ENCODE assay signal across 9 mouse cellular contexts in genomic region chr11:6068181-6068957, GRCm38 (mm10). TPM values are rescaled to one million over a fixed set of nuclear protein-coding genes. Genes with fewer than 3 reads are reported as not detected.
DNase-seq lines count a peak whose midpoint lies in the region; ATAC-seq and TF ChIP-seq lines count a peak whose summit lies in the region.
"Had no signal": no experiment of that assay in that cellular context is flagged by ENCODE, and none has a peak within 500 bp of the region (broad histone marks: within the 10 kb centered on the region; RNA-seq: fewer than 3 reads in every experiment).

No protein-coding gene starts in this region.

- peak overlapping the region; percentile 21 for H3K4me2 ChIP-seq in hindbrain, embryonic 11.5 days (replicated peaks; ENCODE audit: low read depth, low read length)
- H3K4me2 ChIP-seq in midbrain, postnatal 0 days (ENCODE audit: low read depth, low read length, poor library complexity, severe bottlenecking) = peak overlapping the region; percentile 49

- no peaks in the 10 kb centered on the region for H3K9me3 ChIP-seq in hindbrain, embryonic 11.5 days (ENCODE audit: control insufficient read depth, low read length)
- no peaks in the 10 kb centered on the region for H3K9me3 ChIP-seq in midbrain, postnatal 0 days (ENCODE audit: low read length)

- WGBS in hindbrain, embryonic 11.5 days = 9% methylated on average over 18 of the region's 19 CpGs
- 5% methylated on average over 18 of the region's 19 CpGs for WGBS in midbrain, postnatal 0 days

- no peak for TF ChIP-seq CTCF in midbrain, postnatal 0 days (IDR thresholded peaks at IDR 0.05)

- 0 out of 2 replicates have a peak overlapping the region, but pooled peaks have one; percentile 14 for H3K4me3 ChIP-seq in hindbrain, embryonic 11.5 days (ENCODE audit: low read depth, low read length)
- H3K4me3 ChIP-seq in midbrain, postnatal 0 days (ENCODE audit: low read depth, low read length) = peak overlapping the region; percentile 29
- H3K4me3 ChIP-seq: erythroblast, embryonic 14.5 days had no signal

- ATAC-seq in hindbrain, embryonic 11.5 days (ENCODE audit: low FRiP score) = 0 out of 2 replicates have a peak, but pooled peaks have one; percentile 39
- no peak for ATAC-seq in midbrain, postnatal 0 days (ENCODE audit: low FRiP score)
- ATAC-seq in inflammation-experienced regulatory T-cells, adult 6 months = no peak

- H3K27me3 ChIP-seq in hindbrain, embryonic 11.5 days (ENCODE audit: control insufficient read depth, insufficient read depth, low read length) = peaks cover 54% of the 10 kb centered on the region
- no peaks in the 10 kb centered on the region for H3K27me3 ChIP-seq in midbrain, postnatal 0 days (ENCODE audit: insufficient read depth, low read length)

- DNase-seq in layer of hippocampus, adult 9-11 months = peak; percentile 65
- no peak for DNase-seq in layer of hippocampus, adult 9-10 months (ENCODE audit: low spot score)
- DNase-seq in embryo, embryonic 10 days (ENCODE audit: low spot score) = peak; percentile 59
- peak; percentile 53 for DNase-seq in hindbrain, embryonic 11.5 days (ENCODE audit: low spot score)
- DNase-seq in midbrain, postnatal 0 days (ENCODE audit: low spot score) = peak; percentile 69
- DNase-seq in adrenal gland, adult 8-10 months = no peak
- DNase-seq in kidney, postnatal 36 days = no peak

- no peak overlapping the region for H3K27ac ChIP-seq in hindbrain, embryonic 11.5 days (ENCODE audit: low read depth, low read length)
- H3K27ac ChIP-seq in midbrain, postnatal 0 days (ENCODE audit: low read depth, low read length) = peak overlapping the region; percentile 57; the same call in 1 of the 2 replicates

- no peak overlapping the region for H3K9ac ChIP-seq in hindbrain, embryonic 11.5 days (ENCODE audit: low read depth, low read length)
- peak overlapping the region; percentile 50; the same call in 1 of the 2 replicates for H3K9ac ChIP-seq in midbrain, postnatal 0 days (replicated peaks; ENCODE audit: low read length, poor library complexity, severe bottlenecking)

- no peaks in the 10 kb centered on the region for H3K36me3 ChIP-seq in hindbrain, embryonic 11.5 days (ENCODE audit: control insufficient read depth, insufficient read depth, low read length)
- H3K36me3 ChIP-seq in midbrain, postnatal 0 days (ENCODE audit: insufficient read depth, low read length) = no peaks in the 10 kb centered on the region

- peaks cover 5% of the 10 kb centered on the region; the same call in 1 of the 2 replicates for H3K4me1 ChIP-seq in hindbrain, embryonic 11.5 days (replicated peaks; ENCODE audit: control insufficient read depth, insufficient read depth, low read length)
- H3K4me1 ChIP-seq in midbrain, postnatal 0 days (ENCODE audit: insufficient read depth, low read length) = peaks cover 18% of the 10 kb centered on the region; the same call in 1 of the 2 replicates

RNA-seq across cellular contexts. Expression of gene Camk2b, which starts 2.2 kb away (rescaled TPM):
- polyA plus RNA-seq in hindbrain, embryonic 11.5 days (2014; fragmentation: Nextera tagmentation; extraction: Ambion mirVana) = 3.4 and 3.6 TPM in 2 replicates
- total RNA-seq in midbrain, postnatal 0 days (2014; rRNA removed) = 195 and 225 TPM in 2 replicates
- 199 and 208 TPM in 2 replicates for polyA plus RNA-seq in midbrain, postnatal 0 days (2015; fragmentation: Nextera tagmentation; extraction: Ambion mirVana)
- total RNA-seq in adrenal gland, adult 8-10 months (2022) = 10 to 100 TPM; 13.2 to 25.8 (median 20.0) TPM
- polyA plus RNA-seq in inflammation-experienced regulatory T-cells, adult 6 months (2017; shearing (Covaris generic)) = 10 to 100 TPM in 2 of 3 experiments, 1 to 10 TPM in 1; 5.3 to 16.7 (median 11.0) TPM
- polyA plus RNA-seq: erythroblast, embryonic 14.5 days had no signal

Comparison
In these comparisons a context has a peak if more than half of its experiments do, and no peak if none do; other contexts are left out.
1. DNase-seq: peak in layer of hippocampus, adult 9-11 months (single experiment), embryo, embryonic 10 days (single experiment), hindbrain, embryonic 11.5 days (single experiment) and midbrain, postnatal 0 days (single experiment); none in layer of hippocampus, adult 9-10 months (single experiment), adrenal gland, adult 8-10 months (single experiment) and kidney, postnatal 36 days (0 of 2).
2. RNA of gene Camk2b, which starts 2.2 kb away (polyA plus RNA-seq): 199 to 208 TPM in midbrain, postnatal 0 days; 5.3 to 16.7 TPM in inflammation-experienced regulatory T-cells, adult 6 months and 3.4 to 3.6 TPM in hindbrain, embryonic 11.5 days; every median in the first group is over 10 times any median in the second.